Mouse (Mus musculus): ENCODE data around the gene Chrm5. TPM values are rescaled to one million over a fixed set of nuclear protein-coding genes. Genes with fewer than 3 reads are reported as not detected.

The Chrm5 gene
- 0.89 and 1.2 TPM in 2 replicates for polyA plus RNA-seq (2015; fragmentation: Nextera tagmentation; extraction: Ambion mirVana)

- H3K27ac ChIP-seq (ENCODE audit: low read depth, low read length), result no peak within 1 kb of the TSS
- no peak within 1 kb of the TSS for H3K4me2 ChIP-seq (ENCODE audit: low read length)
- no peaks in the 10 kb centered on the region for H3K27me3 ChIP-seq (replicated peaks; ENCODE audit: control insufficient read depth, insufficient read depth, low read length)
- no peak within 1 kb of the TSS for H3K9ac ChIP-seq (ENCODE audit: low read depth, low read length)
- H3K9me3 ChIP-seq (ENCODE audit: control insufficient read depth, low read length), result no peaks in the 10 kb centered on the region
- WGBS, result 97% methylated on average over 5 of the region's 5 CpGs
- no peak for ATAC-seq
- H3K36me3 ChIP-seq (ENCODE audit: control insufficient read depth, insufficient read depth, low read length), result no peaks in the 10 kb centered on the region
- no peaks in the 10 kb centered on the region for H3K4me1 ChIP-seq (ENCODE audit: control insufficient read depth, insufficient read depth, low read depth, low read length)
- H3K4me3 ChIP-seq (ENCODE audit: low read length), result no peak within 1 kb of the TSS
Measured at GRCm38 (mm10) chr2:112480669-112481068, at the start of gene Chrm5. Gene Chrm5, minus strand, starts transcription at chr2:112480769.

GRCm38 (mm10) chr2:112526933-112527332 lies 46.4 kb upstream of the Chrm5 start:
- peak; percentile 73; the same call in 1 of the 2 replicates for ATAC-seq
- Histone ChIP-seq H3K4me3 (ENCODE audit: low read length) (no peak overlapping the region), H3K36me3 (ENCODE audit: control insufficient read depth, insufficient read depth, low read length) (no peaks in the 10 kb centered on the region), H3K27me3 (replicated peaks; ENCODE audit: control insufficient read depth, insufficient read depth, low read length) (no peaks in the 10 kb centered on the region), H3K27ac (ENCODE audit: low read depth, low read length) (no peak overlapping the region), H3K4me2 (ENCODE audit: low read length) (no peak overlapping the region), H3K9me3 (ENCODE audit: control insufficient read depth, low read length) (no peaks in the 10 kb centered on the region), H3K9ac (ENCODE audit: low read depth, low read length) (no peak overlapping the region), H3K4me1 (ENCODE audit: control insufficient read depth, insufficient read depth, low read depth, low read length) (no peaks in the 10 kb centered on the region)
- WGBS, result 90% methylated on average over 3 of the region's 3 CpGs

DNA sequence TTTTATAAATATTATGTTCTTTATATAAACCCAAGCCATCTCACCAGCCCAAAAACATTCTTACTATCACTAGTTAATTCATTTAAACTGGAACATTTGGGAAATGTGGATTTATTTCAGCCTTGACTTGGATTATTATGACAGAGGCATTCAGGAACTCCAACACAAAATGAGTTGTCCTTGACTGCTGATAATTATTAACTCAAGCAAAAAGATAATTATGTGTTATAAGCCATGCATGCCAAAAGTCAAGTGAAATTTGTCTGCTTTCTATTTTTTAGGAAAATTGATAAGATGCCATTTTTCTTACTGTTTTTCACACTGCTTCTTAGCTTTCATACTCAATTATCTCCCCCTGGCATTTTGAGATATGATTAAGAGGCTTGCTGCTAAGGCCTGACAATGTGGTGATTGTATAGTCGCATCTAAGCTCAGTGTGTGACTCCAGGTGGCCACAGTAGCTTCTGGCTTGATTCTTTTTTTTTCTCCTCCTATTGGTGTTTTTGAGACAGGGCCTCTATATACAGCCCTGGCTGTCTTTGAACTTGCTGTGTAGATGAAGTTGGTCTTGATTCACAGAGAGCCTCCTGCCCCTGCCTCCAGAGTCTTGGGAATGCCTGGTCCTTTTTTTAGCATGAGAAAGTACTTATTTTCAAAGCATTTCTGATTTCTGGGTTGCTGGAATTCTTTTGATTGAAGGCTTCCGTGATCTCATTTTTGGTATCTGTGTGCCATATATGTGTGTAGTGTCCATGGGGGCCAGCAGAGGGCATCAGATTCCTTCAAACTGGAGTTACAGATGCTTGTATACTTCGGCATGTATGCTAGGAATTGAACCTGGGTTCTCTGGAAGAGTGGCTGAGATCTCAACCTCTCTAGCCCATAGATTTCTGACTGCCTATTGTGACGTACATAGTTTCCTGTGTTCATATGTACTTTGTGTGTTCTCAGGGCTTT lies 40.2 kb upstream of the Chrm5 start:
- no peak for ATAC-seq
- WGBS, result 84% methylated on average over 4 of the region's 4 CpGs
- H3K9me3 ChIP-seq (ENCODE audit: control insufficient read depth, low read length), result no peaks in the 10 kb centered on the region

GRCm38 (mm10) chr2:112518541-112518940 lies 38.0 kb upstream of the Chrm5 start:
- Histone ChIP-seq H3K4me2 (ENCODE audit: low read length) (no peak overlapping the region), H3K36me3 (ENCODE audit: control insufficient read depth, insufficient read depth, low read length) (no peaks in the 10 kb centered on the region), H3K9ac (ENCODE audit: low read depth, low read length) (no peak overlapping the region), H3K9me3 (ENCODE audit: control insufficient read depth, low read length) (no peaks in the 10 kb centered on the region), H3K4me1 (ENCODE audit: control insufficient read depth, insufficient read depth, low read depth, low read length) (no peaks in the 10 kb centered on the region), H3K4me3 (ENCODE audit: low read length) (no peak overlapping the region), H3K27me3 (replicated peaks; ENCODE audit: control insufficient read depth, insufficient read depth, low read length) (no peaks in the 10 kb centered on the region), H3K27ac (ENCODE audit: low read depth, low read length) (no peak overlapping the region)
- ATAC-seq, result no peak

More for the DNA sequence above, 40.2 kb upstream of the Chrm5 start:
- Histone ChIP-seq H3K27me3 (replicated peaks; ENCODE audit: control insufficient read depth, insufficient read depth, low read length) (no peaks in the 10 kb centered on the region), H3K27ac (ENCODE audit: low read depth, low read length) (no peak overlapping the region), H3K4me1 (ENCODE audit: control insufficient read depth, insufficient read depth, low read depth, low read length) (no peaks in the 10 kb centered on the region), H3K4me2 (ENCODE audit: low read length) (no peak overlapping the region), H3K9ac (ENCODE audit: low read depth, low read length) (no peak overlapping the region), H3K36me3 (ENCODE audit: control insufficient read depth, insufficient read depth, low read length) (no peaks in the 10 kb centered on the region), H3K4me3 (ENCODE audit: low read length) (no peak overlapping the region)

DNA sequence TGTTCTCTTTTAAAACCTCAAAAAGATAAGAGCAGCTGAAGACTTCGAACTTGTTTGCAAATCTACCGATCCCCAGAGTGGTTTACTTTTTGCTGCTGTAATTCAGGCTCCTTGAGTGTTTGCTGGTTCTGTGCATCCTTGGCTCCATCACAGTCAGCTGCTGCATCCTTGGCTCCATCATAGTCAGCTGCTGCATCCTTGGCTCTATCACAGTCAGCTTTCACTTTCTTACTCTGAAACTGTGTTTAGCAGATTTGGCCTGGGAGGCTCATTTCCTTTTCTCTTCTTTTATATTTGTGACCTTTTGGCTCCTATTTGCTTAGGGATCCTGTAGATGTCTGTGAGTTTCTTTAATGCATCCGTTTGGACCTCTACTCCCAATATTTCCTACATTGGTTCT lies 36.6 kb upstream of the Chrm5 start:
- no peak for ATAC-seq
- Histone ChIP-seq H3K27me3 (replicated peaks; ENCODE audit: control insufficient read depth, insufficient read depth, low read length) (no peaks in the 10 kb centered on the region), H3K4me3 (ENCODE audit: low read length) (no peak overlapping the region), H3K9ac (ENCODE audit: low read depth, low read length) (no peak overlapping the region), H3K9me3 (ENCODE audit: control insufficient read depth, low read length) (no peaks in the 10 kb centered on the region), H3K36me3 (ENCODE audit: control insufficient read depth, insufficient read depth, low read length) (no peaks in the 10 kb centered on the region), H3K4me2 (ENCODE audit: low read length) (no peak overlapping the region), H3K27ac (ENCODE audit: low read depth, low read length) (no peak overlapping the region), H3K4me1 (ENCODE audit: control insufficient read depth, insufficient read depth, low read depth, low read length) (no peaks in the 10 kb centered on the region)
- 89% methylated on average over 3 of the region's 3 CpGs for WGBS

GRCm38 (mm10) chr2:112516728-112517127 lies 36.2 kb upstream of the Chrm5 start:
- 93% methylated on average over 3 of the region's 3 CpGs for WGBS

GRCm38 (mm10) chr2:112513036-112513435 lies 32.5 kb upstream of the Chrm5 start:
- H3K9ac ChIP-seq (ENCODE audit: low read depth, low read length), result no peak overlapping the region

More at GRCm38 (mm10) chr2:112516728-112517127, 36.2 kb upstream of the Chrm5 start:
- Histone ChIP-seq H3K4me1 (ENCODE audit: control insufficient read depth, insufficient read depth, low read depth, low read length) (no peaks in the 10 kb centered on the region), H3K9ac (ENCODE audit: low read depth, low read length) (no peak overlapping the region), H3K9me3 (ENCODE audit: control insufficient read depth, low read length) (no peaks in the 10 kb centered on the region), H3K27me3 (replicated peaks; ENCODE audit: control insufficient read depth, insufficient read depth, low read length) (no peaks in the 10 kb centered on the region), H3K27ac (ENCODE audit: low read depth, low read length) (no peak overlapping the region), H3K4me2 (ENCODE audit: low read length) (no peak overlapping the region), H3K36me3 (ENCODE audit: control insufficient read depth, insufficient read depth, low read length) (no peaks in the 10 kb centered on the region), H3K4me3 (ENCODE audit: low read length) (no peak overlapping the region)
- no peak for ATAC-seq

GRCm38 (mm10) chr2:112510140-112510539 lies 29.6 kb upstream of the Chrm5 start:
- H3K4me2 ChIP-seq (ENCODE audit: low read length), result no peak overlapping the region
- 97% methylated on average over 4 of the region's 4 CpGs for WGBS
- no peak overlapping the region for H3K27ac ChIP-seq (ENCODE audit: low read depth, low read length)
- no peak overlapping the region for H3K9ac ChIP-seq (ENCODE audit: low read depth, low read length)
- no peaks in the 10 kb centered on the region for H3K4me1 ChIP-seq (ENCODE audit: control insufficient read depth, insufficient read depth, low read depth, low read length)
- H3K4me3 ChIP-seq (ENCODE audit: low read length), result no peak overlapping the region
- H3K36me3 ChIP-seq (ENCODE audit: control insufficient read depth, insufficient read depth, low read length), result no peaks in the 10 kb centered on the region
- H3K9me3 ChIP-seq (ENCODE audit: control insufficient read depth, low read length), result no peaks in the 10 kb centered on the region
- H3K27me3 ChIP-seq (replicated peaks; ENCODE audit: control insufficient read depth, insufficient read depth, low read length), result no peaks in the 10 kb centered on the region
- ATAC-seq, result no peak

More at GRCm38 (mm10) chr2:112513036-112513435, 32.5 kb upstream of the Chrm5 start:
- no peak overlapping the region for H3K4me3 ChIP-seq (ENCODE audit: low read length)
- H3K9me3 ChIP-seq (ENCODE audit: control insufficient read depth, low read length), result no peaks in the 10 kb centered on the region
- H3K4me1 ChIP-seq (ENCODE audit: control insufficient read depth, insufficient read depth, low read depth, low read length), result no peaks in the 10 kb centered on the region
- ATAC-seq, result no peak
- H3K36me3 ChIP-seq (ENCODE audit: control insufficient read depth, insufficient read depth, low read length), result no peaks in the 10 kb centered on the region
- no peak overlapping the region for H3K27ac ChIP-seq (ENCODE audit: low read depth, low read length)
- no peaks in the 10 kb centered on the region for H3K27me3 ChIP-seq (replicated peaks; ENCODE audit: control insufficient read depth, insufficient read depth, low read length)
- H3K4me2 ChIP-seq (ENCODE audit: low read length), result no peak overlapping the region
- 94% methylated on average over 1 of the region's 1 CpGs for WGBS

- Histone ChIP-seq H3K4me1 (ENCODE audit: control insufficient read depth, insufficient read depth, low read depth, low read length) (no peaks in the 10 kb centered on the region), H3K36me3 (ENCODE audit: control insufficient read depth, insufficient read depth, low read length) (no peaks in the 10 kb centered on the region), H3K27ac (ENCODE audit: low read depth, low read length) (no peak overlapping the region), H3K9me3 (ENCODE audit: control insufficient read depth, low read length) (no peaks in the 10 kb centered on the region), H3K4me3 (ENCODE audit: low read length) (no peak overlapping the region), H3K9ac (ENCODE audit: low read depth, low read length) (no peak overlapping the region), H3K4me2 (ENCODE audit: low read length) (no peak overlapping the region), H3K27me3 (replicated peaks; ENCODE audit: control insufficient read depth, insufficient read depth, low read length) (no peaks in the 10 kb centered on the region)
- ATAC-seq, result no peak
- 97% methylated on average over 1 of the region's 1 CpGs for WGBS
Measured at GRCm38 (mm10) chr2:112507444-112507843, 26.9 kb upstream of the Chrm5 start.

All from hindbrain, embryonic 16.5 days (tissue).